Comparison of ENCODE assay signal across 8 mouse cellular contexts in genomic region chr9:29650679-29651078, GRCm38 (mm10).
A peak's percentile ranks its signal among the peaks of the same experiment; 100 is the strongest.
DNase-seq lines count a peak whose midpoint lies in the region; ATAC-seq and TF ChIP-seq lines count a peak whose summit lies in the region.

No protein-coding gene starts in this region.

- no peak overlapping the region for H3K4me2 ChIP-seq in forebrain, embryonic 15.5 days (replicated peaks)

- H3K4me3 ChIP-seq in forebrain, embryonic 15.5 days = no peak overlapping the region

- DNase-seq in cerebellum, postnatal 4 days (ENCODE audit: low spot score in 2 of 2) = no peak
- peak; percentile 30 for DNase-seq in 3T3-L1 (ENCODE audit: low read depth, low spot score)
- peak; percentile 85 for DNase-seq in brain, embryonic 14.5 days (ENCODE audit: low read depth)
- peak; percentile 2 for DNase-seq in induced T-regulatory cell, adult 2 months (ENCODE audit: low read depth)
- peak; percentile 25 for DNase-seq in lung, postnatal 36 days
- peak; percentile 44 for DNase-seq in splenic B cell, adult 2 months (ENCODE audit: low read depth, low spot score)

- H3K9ac ChIP-seq in forebrain, embryonic 15.5 days (replicated peaks) = no peak overlapping the region

- TF ChIP-seq CTCF in brain, embryonic 14.5 days (IDR thresholded peaks at IDR 0.05; ENCODE audit: borderline replicate concordance, extremely low read depth, insufficient read depth, insufficient read length) = peak; percentile 87

- 0 out of 2 replicates have a peak, but pooled peaks have one; percentile 21 for ATAC-seq in cerebellum, adult (ENCODE audit: insufficient number of reproducible peaks, low FRiP score, low TSS enrichment)
- peak; percentile 30; the same call in 1 of the 2 replicates for ATAC-seq in forebrain, embryonic 15.5 days (replicated peaks)

- WGBS in forebrain, embryonic 15.5 days = 35% methylated on average over 4 of the region's 4 CpGs

- TF ChIP-seq POLR2A in brain, embryonic 14.5 days (IDR thresholded peaks at IDR 0.05; ENCODE audit: borderline replicate concordance, extremely low read depth, insufficient read depth, insufficient read length, poor library complexity, severe bottlenecking) = no peak

- H3K27ac ChIP-seq in forebrain, embryonic 15.5 days (replicated peaks) = no peak overlapping the region

- H3K9me3 ChIP-seq in forebrain, embryonic 15.5 days = no peaks in the 10 kb centered on the region

- H3K4me1 ChIP-seq in forebrain, embryonic 15.5 days = peaks cover 7% of the 10 kb centered on the region; the same call in 1 of the 2 replicates

- H3K36me3 ChIP-seq in forebrain, embryonic 15.5 days = no peaks in the 10 kb centered on the region
- no peaks in the 10 kb centered on the region for H3K36me3 ChIP-seq in splenic B cell, adult 2 months (ENCODE audit: control insufficient read depth, insufficient read depth, low read length, poor library complexity, severe bottlenecking)

- no peaks in the 10 kb centered on the region for H3K27me3 ChIP-seq in forebrain, embryonic 15.5 days
- H3K27me3 ChIP-seq in splenic B cell, adult 2 months (ENCODE audit: control insufficient read depth, insufficient read depth, low read length, poor library complexity, severe bottlenecking) = no peaks in the 10 kb centered on the region

Comparison
In these comparisons a context has a peak if more than half of its experiments do, and no peak if none do; other contexts are left out.
1. DNase-seq: peak in 3T3-L1 (single experiment), brain, embryonic 14.5 days (single experiment), induced T-regulatory cell, adult 2 months (single experiment), lung, postnatal 36 days (single experiment) and splenic B cell, adult 2 months (single experiment); none in cerebellum, postnatal 4 days (0 of 2).